Mouse (Mus musculus): ENCODE data around the gene Hoxa2. TPM values are rescaled to one million over a fixed set of nuclear protein-coding genes. Genes with fewer than 3 reads are reported as not detected.
A peak's percentile ranks its signal among the peaks of the same experiment; 100 is the strongest.

Gene Hoxa2
- total RNA-seq (2021), result under 1 TPM; 0.31 to 0.34 TPM

DNA sequence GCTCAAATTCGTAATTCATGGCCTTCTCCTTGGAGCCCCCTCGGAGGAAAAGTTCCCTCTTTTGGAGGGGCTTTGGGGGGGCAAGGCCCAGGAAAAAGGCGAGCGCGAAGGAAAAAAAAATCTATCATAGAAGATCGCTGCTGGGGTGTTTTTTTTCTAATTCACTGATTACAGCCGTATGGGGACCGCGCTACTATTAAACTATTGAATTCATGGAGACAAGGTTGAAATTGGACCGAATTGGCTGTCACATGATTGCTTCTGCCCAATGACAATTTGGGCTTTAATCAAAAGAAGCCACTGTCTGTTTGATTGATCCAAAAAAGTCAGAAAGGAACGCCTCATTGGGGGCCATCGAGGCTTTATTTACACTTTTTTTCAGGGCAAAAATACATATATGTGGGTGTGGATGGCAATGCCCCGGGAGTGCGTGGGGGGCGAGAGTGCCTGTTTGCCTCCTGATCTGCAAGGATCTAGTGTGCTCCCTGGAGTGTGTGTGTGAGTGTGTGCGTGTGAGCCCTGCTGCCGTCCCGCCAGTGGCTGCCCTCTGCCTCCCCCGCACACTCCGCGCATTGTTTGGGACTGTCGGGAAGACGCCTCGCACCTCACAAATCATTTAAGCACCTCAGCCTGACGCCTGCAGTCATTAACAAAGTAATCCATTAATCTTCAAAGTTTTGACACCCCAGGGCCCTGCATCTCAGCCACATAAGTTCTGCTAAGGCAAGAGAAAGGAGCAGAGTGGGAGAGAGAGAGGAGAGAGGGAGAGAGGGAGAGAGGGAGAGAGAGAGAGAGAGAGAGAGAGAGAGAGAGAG lies at the start of gene Hoxa2:
Hoxa2 (minus strand) TSS at position 206 of the 815 bp plus-strand sequence.
- intact Hi-C loops (cut with DNase I), result loop anchor here (5.0 kb wide), 2 partner anchors 32 to 983 kb away; no protein-coding TSS in a partner anchor
- no peak for DNase-seq (ENCODE audit: low spot score)

DNA sequence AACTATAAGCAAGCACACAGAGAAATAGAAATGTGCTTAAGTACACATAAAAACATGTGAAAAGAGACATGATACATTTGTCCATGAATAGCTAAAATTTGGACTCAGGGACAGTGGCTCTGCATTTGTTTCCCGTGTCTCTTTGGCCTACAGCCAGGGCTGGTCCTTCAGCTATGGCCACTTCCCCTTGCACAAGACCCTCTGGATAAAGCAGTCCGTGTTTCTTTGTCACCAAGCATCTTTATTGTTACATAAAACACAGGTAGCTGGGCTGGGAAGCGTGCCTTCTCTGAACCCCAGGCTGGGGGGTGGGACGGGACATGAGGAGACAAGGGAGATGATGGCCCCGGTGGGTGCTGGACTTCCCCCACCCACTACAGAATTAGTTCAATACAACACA lies 49.6 kb upstream of the Hoxa2 start:
- no peak for DNase-seq (ENCODE audit: low spot score)
- intact Hi-C loops (cut with DNase I), result no loop called here

- intact Hi-C loops (cut with DNase I), result no loop called here
- DNase-seq (ENCODE audit: low spot score), result no peak
Measured at GRCm38 (mm10) chr6:52213119-52213986, 48.7 kb upstream of the Hoxa2 start, which contains the start of the genes Hoxa3 and Gm28308. Hoxa3 (minus strand) TSS chr6:52213336. Gm28308 (minus strand) TSS chr6:52213339.

GRCm38 (mm10) chr6:52212556-52213118 lies 48.0 kb upstream of the Hoxa2 start:
- no peak for DNase-seq (ENCODE audit: low spot score)
- intact Hi-C loops (cut with DNase I), result no loop called here

DNA sequence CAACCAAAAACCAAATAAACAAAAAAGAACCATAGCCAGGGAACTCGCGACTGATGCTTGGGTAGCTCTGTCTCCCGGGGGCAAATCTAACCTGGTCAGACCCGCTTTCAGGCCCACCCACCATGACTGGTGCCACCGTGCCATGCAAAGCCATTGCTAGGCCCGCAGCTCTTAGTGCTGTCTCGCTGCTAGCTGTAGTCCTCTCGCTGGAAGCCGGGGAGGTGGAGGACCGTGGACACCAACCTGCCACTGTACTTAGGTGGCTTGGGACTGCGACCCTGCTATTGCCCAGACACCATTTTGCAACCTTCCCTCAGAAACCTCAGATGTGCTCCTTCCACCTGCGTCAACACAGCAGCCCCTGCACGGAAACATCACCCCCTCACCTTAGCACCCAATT lies 47.3 kb upstream of the Hoxa2 start:
- intact Hi-C loops (cut with DNase I), result no loop called here
- no peak for DNase-seq (ENCODE audit: low spot score)

DNA sequence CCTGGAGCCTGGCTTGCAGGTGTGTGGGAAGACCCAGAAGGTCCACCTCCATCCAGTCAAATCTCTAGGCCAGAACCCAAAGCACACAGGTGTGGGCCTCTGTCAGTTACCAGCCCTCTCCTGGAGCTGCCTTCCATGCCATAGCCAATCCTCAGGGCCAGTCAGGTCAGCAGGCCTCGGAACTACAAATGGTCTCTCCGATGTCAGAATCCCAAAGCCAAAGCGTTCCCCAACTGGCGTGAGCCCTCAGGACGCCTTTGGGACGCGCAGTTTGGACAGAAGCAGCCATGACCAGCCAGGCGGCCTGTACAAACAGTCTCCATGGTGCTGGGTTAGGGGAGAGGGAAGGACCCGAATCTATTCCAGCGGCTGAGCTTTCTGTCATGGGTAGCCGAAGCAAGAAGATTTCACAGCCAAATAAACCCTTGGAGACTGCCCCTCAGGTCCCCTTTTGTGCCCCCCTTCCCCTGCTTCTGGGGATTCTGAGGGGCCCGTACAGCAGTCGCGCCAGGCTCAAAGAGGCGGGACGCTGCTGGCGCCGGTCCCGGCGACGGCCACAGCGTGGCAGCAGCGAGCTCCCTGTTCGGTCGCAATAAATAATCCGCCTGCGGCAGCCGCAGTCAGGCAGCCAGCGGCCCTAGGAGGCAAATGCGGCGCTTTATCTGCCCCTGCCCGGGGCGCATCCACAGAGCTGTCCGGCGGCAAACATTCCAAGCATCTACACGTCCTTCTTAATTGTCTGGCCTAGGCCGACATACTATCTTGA lies 46.7 kb upstream of the Hoxa2 start:
- no peak for DNase-seq (ENCODE audit: low spot score)
- intact Hi-C loops (cut with DNase I), result no loop called here

GRCm38 (mm10) chr6:52209685-52210046 lies 45.0 kb upstream of the Hoxa2 start:
- DNase-seq (ENCODE audit: low spot score), result no peak
- intact Hi-C loops (cut with DNase I), result no loop called here

GRCm38 (mm10) chr6:52208868-52209684 lies 44.4 kb upstream of the Hoxa2 start:
- intact Hi-C loops (cut with DNase I), result no loop called here
- DNase-seq (ENCODE audit: low spot score), result no peak

DNA sequence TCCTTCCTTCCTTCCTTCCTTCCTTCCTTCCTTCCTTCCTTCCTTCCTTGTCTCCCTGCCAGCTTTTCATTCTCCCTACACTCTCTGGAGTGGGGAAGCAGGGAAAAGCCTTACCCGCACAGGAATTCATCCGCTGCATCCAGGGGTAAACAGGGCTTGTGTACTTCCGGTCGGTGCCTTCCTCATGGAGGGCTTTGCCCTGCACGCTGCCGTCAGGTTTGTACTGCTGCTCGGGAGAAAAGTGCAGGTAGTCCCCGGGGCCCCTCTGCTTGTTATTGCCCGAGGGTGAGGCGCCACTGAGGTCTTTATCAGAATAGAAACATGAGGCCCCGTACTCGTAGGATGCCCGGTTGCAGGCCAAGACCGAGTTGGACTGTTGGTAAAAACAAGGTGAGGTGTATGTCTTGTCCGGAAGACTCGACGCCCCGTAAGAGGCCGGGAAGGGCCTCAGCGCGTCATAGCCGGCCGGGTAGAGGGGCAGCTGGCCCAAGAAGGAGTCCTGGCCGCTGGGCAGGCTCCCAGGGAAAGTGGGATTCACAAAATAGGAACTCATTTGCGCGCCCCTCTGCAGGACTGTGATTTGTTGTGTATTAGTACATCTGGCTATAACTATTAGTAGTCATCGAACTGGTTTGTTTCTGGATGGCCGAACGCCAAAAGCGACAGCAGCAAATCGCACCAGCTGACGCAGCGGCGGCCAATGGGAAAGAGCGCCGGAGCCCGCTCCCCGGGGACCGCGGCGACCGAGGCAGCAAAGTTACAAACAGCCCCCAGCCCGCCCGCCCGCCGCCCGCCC lies 43.6 kb upstream of the Hoxa2 start, which contains the start of gene Hoxa6:
Hoxa6 (minus strand) TSS at position 651 of the 796 bp plus-strand sequence.
- DNase-seq (ENCODE audit: low spot score), result no peak
- intact Hi-C loops (cut with DNase I), result no loop called here

DNA sequence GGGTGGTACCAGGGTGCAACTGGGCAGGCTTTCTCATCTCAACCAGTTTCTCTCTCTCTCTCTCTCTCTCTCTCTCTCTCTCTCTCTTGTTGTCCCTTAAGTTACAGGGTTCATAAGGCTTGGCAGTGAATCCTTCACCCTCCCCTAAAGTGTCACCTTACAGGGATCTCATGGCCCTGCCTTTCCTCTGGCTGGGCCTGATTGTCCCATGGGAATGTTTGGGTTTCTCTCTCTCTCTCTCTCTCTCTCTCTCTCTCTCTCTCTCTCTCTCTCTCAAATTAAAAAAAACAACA lies 43.0 kb upstream of the Hoxa2 start:
- no peak for DNase-seq (ENCODE audit: low spot score)

GRCm38 (mm10) chr6:52206882-52207683 lies 42.5 kb upstream of the Hoxa2 start:
- intact Hi-C loops (cut with DNase I), result no loop called here

More for the DNA sequence above, 43.0 kb upstream of the Hoxa2 start:
- intact Hi-C loops (cut with DNase I), result no loop called here

DNA sequence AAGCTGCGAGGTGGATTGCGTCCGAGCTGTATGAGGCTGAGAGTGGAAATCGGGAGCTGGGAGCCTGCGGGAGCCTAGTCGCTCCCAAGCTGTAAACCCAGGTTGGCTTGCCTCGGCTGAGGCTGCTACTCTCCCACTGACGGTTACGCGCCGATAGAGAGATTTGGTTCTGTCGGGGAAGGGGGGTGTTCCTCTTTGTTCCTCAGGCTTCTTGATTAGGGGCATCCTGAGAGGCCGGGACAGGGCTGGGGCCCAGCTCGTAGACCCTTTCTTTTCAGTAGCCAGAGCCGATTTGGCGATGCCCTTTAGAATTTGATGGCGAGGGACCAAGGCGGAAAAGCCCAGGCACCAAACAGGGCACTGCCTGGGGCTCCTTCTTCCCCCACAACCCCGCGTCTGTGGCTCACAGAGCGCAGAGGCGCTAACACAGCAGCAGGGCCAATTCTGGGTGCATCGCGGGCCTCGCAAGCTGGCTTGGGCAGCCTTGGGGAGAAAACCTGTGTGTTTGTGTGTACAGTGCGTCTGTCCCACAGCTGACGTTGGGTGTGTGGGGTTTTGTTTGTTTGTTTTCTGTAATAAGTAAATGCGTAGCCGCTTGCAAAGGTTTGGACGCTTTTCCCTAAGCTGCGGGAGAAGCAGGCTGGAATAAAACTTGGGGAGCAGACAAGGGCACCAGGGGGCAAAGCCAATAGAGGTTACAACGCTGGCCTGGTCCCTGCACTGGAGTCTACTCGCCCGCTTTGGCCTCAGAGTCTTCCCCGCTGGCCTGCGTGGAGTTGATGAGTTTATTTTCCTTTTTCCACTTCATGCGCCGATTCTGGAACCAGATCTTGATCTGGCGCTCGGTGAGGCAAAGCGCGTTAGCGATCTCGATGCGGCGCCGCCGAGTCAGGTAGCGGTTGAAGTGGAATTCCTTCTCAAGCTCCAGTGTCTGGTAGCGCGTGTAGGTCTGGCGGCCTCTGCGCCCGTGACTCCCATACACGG lies 41.3 kb upstream of the Hoxa2 start:
- intact Hi-C loops (cut with DNase I), result no loop called here
- DNase-seq (ENCODE audit: low spot score), result no peak

More at GRCm38 (mm10) chr6:52206882-52207683, 42.5 kb upstream of the Hoxa2 start:
- no peak for DNase-seq (ENCODE audit: low spot score)

DNA sequence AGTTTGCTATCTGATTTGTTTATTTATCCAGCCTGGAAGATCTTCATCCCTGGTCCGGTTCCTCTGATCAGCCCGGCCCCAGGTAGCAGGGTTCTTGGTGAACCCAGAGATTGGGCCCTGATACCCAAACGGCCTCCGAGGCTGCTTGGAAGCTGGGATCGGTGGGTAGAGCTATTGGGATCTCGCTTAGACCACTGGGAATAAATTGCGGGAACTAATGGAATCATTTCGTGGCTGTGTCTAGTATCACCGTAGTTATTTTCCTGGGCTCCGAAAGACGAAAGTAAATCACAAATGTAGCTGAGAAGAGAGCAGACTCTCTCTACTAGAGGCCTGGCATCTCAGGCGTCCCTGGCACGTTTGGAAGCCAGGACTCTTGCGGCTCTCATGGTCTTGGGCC lies 40.6 kb upstream of the Hoxa2 start:
- DNase-seq (ENCODE audit: low spot score), result no peak
- intact Hi-C loops (cut with DNase I), result no loop called here

- intact Hi-C loops (cut with DNase I), result no loop called here
- peak; percentile 47 for DNase-seq (ENCODE audit: low spot score)
Measured at GRCm38 (mm10) chr6:52204050-52204752, 39.6 kb upstream of the Hoxa2 start, which contains the start of gene Hoxa5. Hoxa5 (minus strand) TSS chr6:52204587.

- no peak for DNase-seq (ENCODE audit: low spot score)
- intact Hi-C loops (cut with DNase I), result no loop called here
Measured at GRCm38 (mm10) chr6:52203371-52204049, 38.9 kb upstream of the Hoxa2 start.

Measured in heart, postnatal 25 days (tissue).